Mouse (Mus musculus) brain, embryonic 14.5 days (tissue): ENCODE measurements around the gene Tsc22d1.

ENCODE experiments used
- CTCF ChIP-seq: fragments of 200-500 bp; IDR thresholded peaks from 2 replicates; pipeline ENCODE4 v1.5.1; 2012; ENCODE audit warnings: inconsistent platforms, mild to moderate bottlenecking, moderate library complexity, borderline replicate concordance; ENCODE audit not compliant: insufficient read depth, insufficient read length; ENCODE audit errors: extremely low read depth
- POLR2A ChIP-seq: fragments of 200-500 bp; IDR thresholded peaks from 2 replicates; pipeline ENCODE4 v1.6.1; 2012; ENCODE audit warnings: mild to moderate bottlenecking, inconsistent platforms, borderline replicate concordance; ENCODE audit not compliant: poor library complexity, insufficient read depth, insufficient read length, severe bottlenecking; ENCODE audit errors: extremely low read depth

DNA sequence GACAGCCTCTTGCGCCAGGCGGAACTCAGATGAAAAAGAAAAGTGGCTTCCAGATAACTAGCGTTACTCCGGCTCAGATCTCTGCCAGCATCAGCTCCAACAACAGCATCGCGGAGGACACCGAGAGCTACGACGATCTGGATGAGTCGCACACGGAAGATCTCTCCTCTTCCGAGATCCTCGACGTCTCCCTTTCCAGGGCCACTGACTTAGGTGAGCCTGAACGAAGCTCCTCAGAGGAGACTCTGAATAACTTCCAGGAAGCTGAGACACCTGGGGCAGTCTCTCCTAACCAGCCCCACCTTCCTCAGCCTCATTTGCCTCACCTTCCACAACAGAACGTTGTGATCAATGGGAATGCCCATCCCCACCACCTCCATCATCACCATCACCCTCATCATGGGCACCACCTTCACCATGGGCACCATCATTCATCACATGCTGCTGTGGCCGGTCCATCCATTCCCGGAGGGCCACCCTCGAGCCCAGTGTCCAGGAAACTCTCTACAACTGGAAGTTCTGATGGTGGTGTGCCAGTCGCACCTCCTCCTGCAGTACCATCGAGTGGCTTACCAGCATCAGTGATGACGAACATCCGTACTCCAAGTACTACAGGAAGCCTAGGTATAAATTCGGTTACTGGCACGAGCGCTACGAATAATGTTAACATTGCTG is 1.7 kb downstream of the Tsc22d1 start:
- no peak for TF ChIP-seq CTCF
- TF ChIP-seq POLR2A: no peak
